Mouse (Mus musculus) monocyte, adult 5-6 weeks (primary cell): ENCODE results near the gene Dnajb12. TPM values are rescaled to one million over a fixed set of nuclear protein-coding genes. Genes with fewer than 3 reads are reported as not detected.

Experiments
- ATAC-seq: fragments of 153-309, 156-312 bp; replicated peaks from 2 replicates; pipeline ENCODE4 v1.8.0; 2017; ENCODE audit warnings: mild to moderate bottlenecking; ENCODE audit not compliant: low TSS enrichment, insufficient number of reproducible peaks, severe bottlenecking, poor library complexity, low FRiP score
- total RNA-seq: library from RNA; stranded (forward); fragments of 200-1000, 200-491, 200-594 nt; gene quantifications from 3 replicates; pipeline ENCODE4 v1.2.3, GENCODE M21; 2017

Gene Dnajb12
- total RNA-seq, 1 experiment from 2014 or later = 41.9 TPM

DNA sequence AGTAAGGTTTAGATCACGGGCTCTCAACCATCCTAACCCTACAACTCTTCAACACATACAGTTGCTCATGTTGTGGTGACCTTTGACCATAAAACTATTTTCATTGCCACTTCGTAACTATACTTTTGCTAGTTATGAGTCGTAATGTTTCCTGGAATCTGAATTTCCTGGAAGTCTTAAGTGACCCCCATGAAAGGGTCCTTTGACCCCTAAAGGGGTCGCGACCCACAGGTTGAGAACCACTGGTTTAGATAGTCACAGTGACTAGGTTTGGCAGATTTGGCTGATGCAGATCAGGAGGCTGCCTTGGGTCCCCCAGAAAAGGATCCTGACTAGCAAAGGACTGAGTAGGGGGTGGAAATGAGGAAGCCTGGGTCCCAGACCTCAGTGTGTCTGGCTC lies 59.3 kb downstream of the Dnajb12 start:
- no peak for ATAC-seq

- no peak for ATAC-seq
Measured at GRCm38 (mm10) chr10:59939081-59939480, 59.7 kb downstream of the Dnajb12 start.

GRCm38 (mm10) chr10:59942281-59942846 lies 63.0 kb downstream of the Dnajb12 start:
- no peak for ATAC-seq

DNA sequence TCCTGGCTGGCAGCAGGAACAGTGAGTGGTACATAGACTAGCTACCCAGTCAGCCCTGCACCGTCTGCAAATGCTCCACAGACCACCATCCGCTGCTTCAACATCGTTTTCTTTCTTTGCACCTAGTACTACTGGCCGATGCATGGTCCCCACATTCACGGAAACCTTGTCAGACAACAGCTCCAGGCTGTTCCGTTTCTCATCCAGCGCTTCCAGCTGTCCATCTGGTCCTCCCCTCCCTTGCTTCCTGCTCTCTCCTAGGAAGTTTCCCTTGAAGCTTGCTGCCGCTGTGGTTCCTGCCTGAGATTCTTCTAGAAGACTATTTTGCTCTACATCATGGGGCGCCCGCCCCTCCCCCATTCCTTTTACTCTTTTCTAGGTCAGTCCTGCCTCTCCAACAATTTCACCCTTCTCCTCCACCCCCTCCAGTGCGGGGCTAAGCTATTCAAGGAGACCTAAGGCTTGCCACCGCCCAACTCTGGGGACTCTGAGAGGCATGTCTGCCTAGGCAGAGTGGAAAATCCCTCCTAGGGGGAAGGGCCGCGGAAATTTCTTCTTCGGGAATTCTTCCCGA lies 63.6 kb downstream of the Dnajb12 start:
- ATAC-seq = no peak

- peak; percentile 59 for ATAC-seq
Measured at GRCm38 (mm10) chr10:59943421-59943989, 64.1 kb downstream of the Dnajb12 start.

DNA sequence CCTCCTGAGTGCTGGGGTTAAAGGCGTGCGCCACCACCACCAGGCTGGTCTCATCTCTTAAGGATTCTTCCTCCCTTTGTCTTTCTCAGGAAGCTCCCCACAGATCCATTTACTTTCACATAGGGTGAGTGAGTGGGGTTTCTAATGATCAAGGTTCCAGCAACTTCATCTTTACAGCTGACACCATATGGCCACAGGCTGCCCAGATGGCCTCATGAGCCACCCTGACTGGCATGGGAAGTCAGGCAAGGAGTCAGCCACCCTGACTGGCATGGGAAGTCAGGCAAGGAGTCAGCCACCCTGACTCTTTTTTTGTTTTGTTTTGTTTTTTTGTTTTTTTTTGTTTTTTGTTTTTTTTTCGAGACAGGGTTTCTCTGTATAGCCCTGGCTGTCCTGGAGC lies 66.1 kb downstream of the Dnajb12 start:
- ATAC-seq = no peak

- no peak for ATAC-seq
Measured at GRCm38 (mm10) chr10:59946362-59946761, 67.0 kb downstream of the Dnajb12 start.

- ATAC-seq = no peak
Measured at GRCm38 (mm10) chr10:59947296-59948073, 68.1 kb downstream of the Dnajb12 start.

- no peak for ATAC-seq
Measured at GRCm38 (mm10) chr10:59948363-59949254, 69.3 kb downstream of the Dnajb12 start.

Other genes starting within 250 kb of the Dnajb12 start
- gene Micu1, start 177.1 kb upstream of the Dnajb12 start, total RNA-seq = 32.8 to 65.1 TPM (median 38.5 TPM) in 3 replicates
- 29.5 to 34.2 TPM (median 34.2 TPM) in 3 replicates for gene Ddit4, start 72.3 kb downstream of the Dnajb12 start, total RNA-seq
- 13.0 to 19.4 TPM (median 18.4 TPM) in 3 replicates for gene Ascc1, start 123.2 kb downstream of the Dnajb12 start, total RNA-seq
- 69.0 to 89.0 TPM (median 82.7 TPM) in 3 replicates for gene Anapc16, start 123.6 kb downstream of the Dnajb12 start, total RNA-seq
- gene Spock2, start 226.7 kb downstream of the Dnajb12 start, total RNA-seq = 0.10 to 0.58 TPM (median 0.21 TPM) in 3 replicates